Mouse (Mus musculus): ENCODE data around the gene Ccnjl. TPM values are rescaled to one million over a fixed set of nuclear protein-coding genes. Genes with fewer than 3 reads are reported as not detected.

Ccnjl gene
- total and polyA plus RNA-seq, 3 experiments: 2.0 to 3.0 (median 2.1) TPM

DNA sequence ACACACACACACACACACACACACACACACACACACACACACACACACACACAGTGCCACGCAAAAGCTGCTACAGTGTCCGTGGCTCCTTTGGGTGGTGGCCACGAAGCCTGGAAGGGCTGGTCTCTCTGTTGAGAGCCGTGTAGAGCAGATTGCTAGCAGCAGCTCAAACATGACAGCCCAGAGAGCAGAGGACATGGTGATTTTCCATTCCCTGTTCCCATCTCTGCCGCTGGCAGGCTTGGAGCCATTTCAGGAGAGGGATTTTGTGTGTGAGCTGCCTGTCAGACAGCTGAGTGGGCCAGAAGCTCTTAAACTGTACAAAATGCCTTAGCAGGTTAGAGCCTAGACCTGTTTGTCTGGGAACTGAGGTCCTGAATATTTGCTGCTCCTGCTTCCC lies 38.1 kb downstream of the Ccnjl start:
- no peak for DNase-seq
- H3K36me3 ChIP-seq (ENCODE audit: control insufficient read depth, insufficient read depth, low read length): no peaks in the 10 kb centered on the region
- no peak overlapping the region for H3K4me3 ChIP-seq
- H3K27ac ChIP-seq: no peak overlapping the region
- intact Hi-C loops (cut with DNase I): no loop called here
- TF ChIP-seq EP300 (IDR thresholded peaks at IDR 0.05; ENCODE audit: insufficient read depth, low read depth, low read length): no peak
- no peak for TF ChIP-seq POLR2A (IDR thresholded peaks at IDR 0.05; ENCODE audit: insufficient read depth, low read depth, low read length)
- no peak for TF ChIP-seq CTCF (IDR thresholded peaks at IDR 0.05)
- no peak overlapping the region for H3K9ac ChIP-seq (ENCODE audit: low read depth, low read length)
- H3K79me2 ChIP-seq (replicated peaks; ENCODE audit: control insufficient read depth, insufficient read depth, low read length): no peaks in the 10 kb centered on the region
- no peaks in the 10 kb centered on the region for H3K27me3 ChIP-seq (ENCODE audit: control insufficient read depth, insufficient read depth, low read length)
- H3K4me1 ChIP-seq (ENCODE audit: control insufficient read depth, insufficient read depth, low read length): peaks cover 16% of the 10 kb centered on the region
- 32% methylated on average over 5 of the region's 5 CpGs for WGBS

- Histone ChIP-seq H3K36me3 (ENCODE audit: control insufficient read depth, insufficient read depth, low read length) (no peaks in the 10 kb centered on the region), H3K27ac (no peak overlapping the region; the same call in 1 of the 2 replicates), H3K79me2 (replicated peaks; ENCODE audit: control insufficient read depth, insufficient read depth, low read length) (no peaks in the 10 kb centered on the region), H3K4me1 (ENCODE audit: control insufficient read depth, insufficient read depth, low read length) (peaks cover 14% of the 10 kb centered on the region), H3K9ac (ENCODE audit: low read depth, low read length) (no peak overlapping the region), H3K4me3 (no peak overlapping the region), H3K27me3 (ENCODE audit: control insufficient read depth, insufficient read depth, low read length) (no peaks in the 10 kb centered on the region)
- 57% methylated on average over 5 of the region's 5 CpGs for WGBS
- intact Hi-C loops (cut with DNase I): loop anchor here (2.0 kb wide), 2 partner anchors 19 to 39 kb away; partner anchors contain the start of gene Ccnjl
- peak in 1 of 2 experiments; percentile 45 for DNase-seq
- TF ChIP-seq POLR2A (IDR thresholded peaks at IDR 0.05; ENCODE audit: insufficient read depth, low read depth, low read length): no peak
- TF ChIP-seq CTCF (IDR thresholded peaks at IDR 0.05): peak; percentile 79
Measured at GRCm38 (mm10) chr11:43568263-43568662, 39.7 kb downstream of the Ccnjl start.

GRCm38 (mm10) chr11:43569188-43569587 lies 40.6 kb downstream of the Ccnjl start:
- Histone ChIP-seq H3K4me3 (peak overlapping the region; percentile 8; the same call in 1 of the 2 replicates), H3K79me2 (replicated peaks; ENCODE audit: control insufficient read depth, insufficient read depth, low read length) (no peaks in the 10 kb centered on the region), H3K36me3 (ENCODE audit: control insufficient read depth, insufficient read depth, low read length) (no peaks in the 10 kb centered on the region), H3K27ac (peak overlapping the region; percentile 81), H3K4me1 (ENCODE audit: control insufficient read depth, insufficient read depth, low read length) (peaks cover 14% of the 10 kb centered on the region), H3K9ac (ENCODE audit: low read depth, low read length) (no peak overlapping the region), H3K27me3 (ENCODE audit: control insufficient read depth, insufficient read depth, low read length) (no peaks in the 10 kb centered on the region)
- TF ChIP-seq CTCF (IDR thresholded peaks at IDR 0.05) (no peak), POLR2A (IDR thresholded peaks at IDR 0.05; ENCODE audit: insufficient read depth, low read depth, low read length) (no peak), EP300 (IDR thresholded peaks at IDR 0.05; ENCODE audit: insufficient read depth, low read depth, low read length) (no peak)
- intact Hi-C loops (cut with DNase I): loop anchor here (2.0 kb wide), 2 partner anchors 20 to 40 kb away; partner anchors contain the start of gene Ccnjl
- 21% methylated on average over 5 of the region's 5 CpGs for WGBS
- DNase-seq: no peak

DNA sequence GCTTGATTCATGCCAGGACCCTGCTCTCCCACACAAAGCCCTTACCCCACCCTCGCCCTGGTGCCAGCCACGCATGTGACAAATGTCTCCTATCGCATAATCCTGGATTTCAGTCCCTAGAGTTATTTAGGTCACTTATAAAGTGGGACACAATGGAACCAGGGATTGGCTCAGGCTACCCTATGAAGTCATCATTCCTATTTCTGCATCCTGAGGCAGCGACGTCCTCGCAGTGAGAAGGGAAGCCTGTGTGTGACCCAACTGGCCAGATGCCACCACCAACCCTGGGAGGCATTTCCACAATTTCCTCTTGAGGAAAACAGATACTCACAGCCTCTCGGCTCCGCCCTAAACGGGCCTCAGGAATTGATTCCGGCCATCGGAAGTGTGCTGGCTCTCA lies 41.0 kb downstream of the Ccnjl start:
- 1% methylated on average over 11 of the region's 11 CpGs for WGBS
- no peak overlapping the region for H3K9ac ChIP-seq (ENCODE audit: low read depth, low read length)
- DNase-seq: peak; percentile 84 to 91
- H3K79me2 ChIP-seq (replicated peaks; ENCODE audit: control insufficient read depth, insufficient read depth, low read length): no peaks in the 10 kb centered on the region
- H3K4me3 ChIP-seq: peak overlapping the region; percentile 8; the same call in 1 of the 2 replicates
- H3K4me1 ChIP-seq (ENCODE audit: control insufficient read depth, insufficient read depth, low read length): peaks cover 14% of the 10 kb centered on the region
- intact Hi-C loops (cut with DNase I): loop anchor here (2.0 kb wide), 2 partner anchors 21 to 41 kb away; partner anchors contain the start of gene Ccnjl
- H3K27me3 ChIP-seq (ENCODE audit: control insufficient read depth, insufficient read depth, low read length): no peaks in the 10 kb centered on the region
- H3K36me3 ChIP-seq (ENCODE audit: control insufficient read depth, insufficient read depth, low read length): no peaks in the 10 kb centered on the region
- TF ChIP-seq CTCF (IDR thresholded peaks at IDR 0.05) (no peak), POLR2A (IDR thresholded peaks at IDR 0.05; ENCODE audit: insufficient read depth, low read depth, low read length) (no peak), EP300 (IDR thresholded peaks at IDR 0.05; ENCODE audit: insufficient read depth, low read depth, low read length) (no peak; the same call in 1 of the 2 replicates)
- H3K27ac ChIP-seq: peak overlapping the region; percentile 81

DNA sequence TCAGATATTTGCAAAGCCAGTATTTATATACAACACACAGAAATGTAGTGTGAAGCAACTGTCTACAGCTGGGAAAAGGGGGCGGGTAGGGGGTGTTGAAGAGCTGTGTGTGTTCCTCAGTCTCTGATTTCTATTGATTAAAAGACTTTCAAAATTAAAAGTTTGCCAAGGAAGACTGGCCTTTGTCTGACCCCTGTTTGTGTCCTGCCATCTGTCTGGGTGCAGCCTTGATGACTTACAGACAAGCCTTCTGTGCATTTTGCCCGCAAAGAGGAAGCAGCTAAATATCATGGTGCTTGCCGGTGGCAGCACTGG lies 46.4 kb downstream of the Ccnjl start:
- 30% methylated on average over 3 of the region's 3 CpGs for WGBS
- no peak overlapping the region for H3K9ac ChIP-seq (ENCODE audit: low read depth, low read length)
- H3K27me3 ChIP-seq (ENCODE audit: control insufficient read depth, insufficient read depth, low read length): no peaks in the 10 kb centered on the region
- TF ChIP-seq CTCF (IDR thresholded peaks at IDR 0.05): no peak
- TF ChIP-seq POLR2A (IDR thresholded peaks at IDR 0.05; ENCODE audit: insufficient read depth, low read depth, low read length): no peak
- no peak for TF ChIP-seq EP300 (IDR thresholded peaks at IDR 0.05; ENCODE audit: insufficient read depth, low read depth, low read length)
- H3K36me3 ChIP-seq (ENCODE audit: control insufficient read depth, insufficient read depth, low read length): no peaks in the 10 kb centered on the region
- H3K4me1 ChIP-seq (ENCODE audit: control insufficient read depth, insufficient read depth, low read length): peaks cover 6% of the 10 kb centered on the region
- H3K79me2 ChIP-seq (replicated peaks; ENCODE audit: control insufficient read depth, insufficient read depth, low read length): no peaks in the 10 kb centered on the region
- no peak for DNase-seq
- no peak overlapping the region for H3K27ac ChIP-seq
- intact Hi-C loops (cut with DNase I): no loop called here
- no peak overlapping the region for H3K4me3 ChIP-seq

- DNase-seq: no peak
- no peaks in the 10 kb centered on the region for H3K79me2 ChIP-seq (replicated peaks; ENCODE audit: control insufficient read depth, insufficient read depth, low read length)
- no peaks in the 10 kb centered on the region for H3K27me3 ChIP-seq (ENCODE audit: control insufficient read depth, insufficient read depth, low read length)
- 42% methylated on average over 9 of the region's 9 CpGs for WGBS
- H3K9ac ChIP-seq (ENCODE audit: low read depth, low read length): no peak overlapping the region
- no peaks in the 10 kb centered on the region for H3K36me3 ChIP-seq (ENCODE audit: control insufficient read depth, insufficient read depth, low read length)
- peaks cover 2% of the 10 kb centered on the region for H3K4me1 ChIP-seq (ENCODE audit: control insufficient read depth, insufficient read depth, low read length)
- H3K27ac ChIP-seq: no peak overlapping the region
- TF ChIP-seq CTCF (IDR thresholded peaks at IDR 0.05) (no peak), EP300 (IDR thresholded peaks at IDR 0.05; ENCODE audit: insufficient read depth, low read depth, low read length) (no peak), POLR2A (IDR thresholded peaks at IDR 0.05; ENCODE audit: insufficient read depth, low read depth, low read length) (no peak)
- no peak overlapping the region for H3K4me3 ChIP-seq
- intact Hi-C loops (cut with DNase I): no loop called here
Measured at GRCm38 (mm10) chr11:43575376-43576151, 47.0 kb downstream of the Ccnjl start.
